Mouse (Mus musculus): ENCODE results near the gene Gm11563.
"Not testable (repeated sequence)": the region's sequence is repeated elsewhere in the genome, so short reads cannot be mapped to it uniquely, and the experiment has no call there.

Gene Gm11563

GRCm38 (mm10) chr11:99658467-99659010 lies at the start of gene Gm11563:
Gm11563 (minus strand) TSS chr11:99658960.
- in situ Hi-C loops (cut with MboI, MseI) = not testable (repeated sequence)

DNA sequence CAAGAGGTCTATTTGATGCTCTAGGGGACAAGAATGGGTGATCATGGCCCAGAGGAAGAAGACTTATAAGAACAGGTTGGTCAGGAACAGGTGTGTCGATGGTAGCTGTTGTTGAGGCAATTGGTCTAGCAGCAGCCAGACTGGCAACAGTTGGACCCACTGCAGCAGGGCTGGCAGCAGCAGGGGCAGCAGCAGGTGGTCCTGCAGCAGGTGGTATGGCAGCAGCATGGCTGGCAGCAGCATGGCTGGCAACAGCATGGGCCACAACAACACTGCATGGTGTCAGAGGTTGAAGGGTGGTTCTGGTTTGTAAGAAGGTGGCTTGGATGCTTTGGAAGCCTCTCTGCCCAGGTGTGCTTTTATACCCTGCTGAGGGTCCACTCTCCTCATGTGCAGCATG lies 31.7 kb upstream of the Gm11563 start, which contains the start of gene Gm14190:
TSS of gene Gm14190 (minus strand) at position 278 of the 400 bp plus-strand sequence.
- in situ Hi-C loops (cut with MboI, MseI) = no loop called here

DNA sequence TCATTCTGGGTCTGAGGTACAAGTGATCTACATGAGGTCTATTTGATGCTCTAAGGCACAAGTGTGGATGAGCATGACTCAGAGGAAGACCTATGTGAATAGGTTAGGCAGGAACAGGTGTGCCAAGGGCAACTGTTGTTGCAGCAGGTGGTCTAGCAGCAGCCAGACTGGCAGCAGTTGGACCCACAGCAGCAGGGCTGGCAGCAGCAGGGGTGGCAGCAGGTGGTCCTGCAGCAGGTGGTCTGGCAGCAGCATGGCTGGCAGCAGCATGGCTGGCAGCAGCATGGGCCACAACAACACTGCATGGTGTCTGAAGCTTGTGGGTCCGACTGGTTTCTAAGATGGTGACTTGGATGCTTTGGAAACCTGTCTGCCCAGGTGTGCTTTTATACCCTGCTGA lies 26.5 kb upstream of the Gm11563 start:
- in situ Hi-C loops (cut with MboI, MseI) = not testable (repeated sequence)

DNA sequence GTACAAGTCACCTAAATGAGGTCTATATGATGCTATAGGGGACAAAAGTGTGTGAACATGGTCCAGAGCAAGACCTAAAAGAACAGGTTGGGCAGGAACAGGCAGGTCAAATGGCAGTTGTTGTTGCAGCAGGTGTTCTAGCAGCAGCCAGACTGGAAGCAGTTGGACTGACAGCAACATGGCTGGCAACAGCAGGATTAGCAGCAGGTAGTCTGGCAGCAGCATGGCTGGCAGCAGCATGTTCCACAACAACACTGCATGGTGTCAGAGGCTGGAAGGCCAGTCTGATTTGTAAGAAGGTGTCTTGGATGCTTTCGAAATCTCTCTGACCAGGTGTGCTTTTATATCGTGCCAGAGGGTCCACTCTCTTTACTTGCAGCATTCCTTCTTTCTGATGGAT lies 24.7 kb upstream of the Gm11563 start:
- in situ Hi-C loops (cut with MboI, MseI) = no loop called here

DNA sequence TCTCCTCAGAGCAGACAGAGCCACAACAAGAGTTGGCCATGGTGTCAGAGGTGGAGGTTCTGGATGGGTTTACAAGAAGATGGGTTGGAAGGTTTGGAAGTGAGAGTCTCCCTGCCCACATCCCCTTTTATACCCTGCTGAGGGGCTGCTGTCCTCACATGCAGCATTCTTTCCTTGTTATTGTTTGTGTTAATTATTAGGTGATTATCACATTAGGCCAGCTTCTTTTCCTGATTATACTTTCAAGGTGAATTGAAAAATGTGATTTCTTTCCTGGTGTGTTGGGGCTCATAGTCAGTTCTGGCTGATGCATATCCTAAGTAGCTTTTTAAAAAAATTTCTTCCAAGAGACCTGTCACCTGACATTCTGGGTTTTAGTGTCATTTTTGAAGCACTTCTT lies 7.1 kb upstream of the Gm11563 start, which contains the start of gene Krtap4-6:
TSS of gene Krtap4-6 (minus strand) at position 101 of the 400 bp plus-strand sequence.
- in situ Hi-C loops (cut with MboI, MseI) = no loop called here

DNA sequence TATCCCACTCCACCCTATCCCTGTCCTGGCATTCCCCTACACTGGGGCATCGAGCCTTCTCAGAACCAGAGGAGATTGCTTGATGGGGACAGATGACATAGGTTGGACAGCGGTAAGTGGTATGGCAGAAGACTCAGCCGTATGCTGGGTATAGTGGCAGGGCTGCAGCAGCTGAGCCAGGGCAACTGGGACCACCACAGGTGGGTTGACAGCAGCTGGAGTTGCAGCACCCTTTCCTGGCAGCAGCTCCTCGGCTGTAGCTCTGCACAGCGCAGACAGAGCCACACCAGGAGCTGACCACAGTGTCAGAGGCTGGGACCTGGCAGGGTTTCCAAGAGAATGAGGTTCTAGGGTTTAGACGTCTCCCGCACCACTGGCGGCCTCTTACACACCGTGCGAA lies 4.0 kb upstream of the Gm11563 start:
- in situ Hi-C loops (cut with MboI, MseI) = no loop called here

DNA sequence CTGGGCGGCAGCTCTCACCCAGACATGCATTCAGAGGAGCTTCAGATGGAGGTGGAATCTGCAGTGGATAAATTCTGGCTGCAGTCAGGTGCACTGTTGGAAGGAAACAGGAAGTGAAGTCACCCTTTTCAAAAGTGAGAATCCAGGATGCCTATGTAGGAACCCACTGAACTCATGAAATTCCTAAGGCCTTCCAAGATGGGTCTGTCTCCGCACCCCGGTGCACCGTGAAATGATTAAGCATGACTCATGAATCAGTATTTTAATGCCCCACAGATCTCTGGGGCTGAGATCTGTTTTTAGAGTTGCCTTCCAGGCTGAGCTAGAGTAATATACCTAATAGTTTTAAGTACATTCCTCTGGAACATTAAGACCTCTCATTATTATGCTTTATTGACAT lies 496 bp upstream of the Gm11563 start:
- in situ Hi-C loops (cut with MboI, MseI) = no loop called here

- in situ Hi-C loops (cut with MboI, MseI) = no loop called here
These were observed 1.7 kb downstream of the Gm11563 start for GRCm38 (mm10) chr11:99657051-99657450.

DNA sequence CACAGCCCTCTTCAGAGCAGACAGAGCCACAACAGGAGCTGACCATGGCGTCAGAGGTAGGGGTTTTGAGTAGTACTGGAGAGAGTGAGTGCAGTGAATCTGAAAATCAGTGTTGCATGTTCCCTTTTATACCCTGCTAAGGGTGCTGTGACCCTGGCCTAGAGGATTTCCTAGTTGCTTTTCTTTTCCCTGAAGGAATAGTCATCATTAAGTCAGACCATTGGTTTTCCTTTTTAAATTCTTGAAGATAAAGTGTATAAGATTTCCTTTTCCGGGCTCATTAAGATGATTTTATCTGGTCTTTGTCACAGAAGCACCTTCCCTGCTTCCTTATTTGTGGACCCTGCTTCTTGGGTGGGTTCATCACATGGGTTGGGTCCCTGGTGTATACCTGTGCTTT lies 8.6 kb downstream of the Gm11563 start, which contains the start of gene Gm11555:
TSS of gene Gm11555 (minus strand) at position 101 of the 400 bp plus-strand sequence.
- in situ Hi-C loops (cut with MboI, MseI) = no loop called here

DNA sequence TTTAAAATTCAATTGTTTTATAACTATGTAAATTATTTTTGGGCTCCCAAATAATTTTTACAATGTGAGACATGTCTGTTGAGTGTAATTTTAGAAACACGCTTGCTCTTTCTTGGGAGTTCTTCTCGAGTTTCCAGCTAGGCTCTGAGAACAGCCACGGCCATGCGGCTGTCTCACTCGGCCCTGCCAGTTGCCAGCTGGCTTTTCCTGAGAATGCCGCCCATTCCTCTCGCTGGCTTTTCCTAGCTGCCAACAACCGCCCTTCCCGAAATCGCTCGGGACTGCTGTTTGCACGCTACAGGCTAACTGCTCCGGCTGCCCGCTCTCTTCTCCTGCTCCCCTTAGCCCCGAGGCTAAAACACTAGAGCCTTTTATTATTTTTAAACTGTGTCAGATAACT lies 12.3 kb downstream of the Gm11563 start:
- in situ Hi-C loops (cut with MboI, MseI) = no loop called here

DNA sequence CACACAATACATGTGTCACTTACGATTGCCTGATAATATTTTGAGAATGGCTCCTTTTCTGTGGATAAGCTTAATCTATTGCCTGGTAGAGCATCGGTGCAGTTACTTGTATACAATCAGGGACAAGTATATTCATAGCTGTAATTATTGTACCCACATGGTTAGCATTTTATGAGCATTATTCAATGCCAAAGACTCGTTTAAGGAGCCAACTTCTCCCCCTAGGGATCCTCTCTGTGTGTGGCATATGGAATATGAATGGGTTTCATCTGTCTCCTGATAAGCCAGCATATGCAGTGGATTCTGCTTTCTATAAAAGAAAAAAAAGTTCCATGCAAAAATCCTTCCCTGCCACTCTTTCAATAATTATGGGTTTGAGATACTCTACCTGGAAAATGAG lies 14.4 kb downstream of the Gm11563 start:
- in situ Hi-C loops (cut with MboI, MseI) = no loop called here

DNA sequence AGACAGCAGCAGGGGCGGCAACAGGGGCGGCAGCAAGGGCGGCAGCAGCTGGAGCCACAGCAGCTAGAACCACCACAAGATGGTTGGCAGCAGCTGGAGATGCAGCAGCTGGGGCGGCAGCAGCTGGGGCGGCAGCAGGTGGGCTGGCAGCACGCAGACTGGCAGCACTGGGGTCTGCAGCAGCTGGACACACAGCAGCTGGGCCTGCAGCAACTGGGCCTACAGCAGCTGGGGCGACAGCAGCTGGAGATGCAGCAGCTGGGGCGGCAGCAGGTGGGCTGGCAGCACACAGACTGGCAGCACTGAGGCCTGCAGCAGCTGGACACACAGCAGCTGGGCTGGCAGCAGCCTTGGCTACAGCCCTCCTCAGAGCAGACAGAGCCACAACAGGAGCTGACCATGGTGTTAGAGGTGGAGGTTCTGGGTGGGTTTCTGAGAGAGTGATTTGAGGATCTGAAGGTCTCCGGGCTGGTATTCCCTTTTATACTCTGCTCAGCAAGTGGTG lies 15.1 kb downstream of the Gm11563 start, which contains the start of gene Krtap4-7:
TSS of gene Krtap4-7 (minus strand) at position 455 of the 505 bp plus-strand sequence.
- in situ Hi-C loops (cut with MboI, MseI) = not testable (repeated sequence)

DNA sequence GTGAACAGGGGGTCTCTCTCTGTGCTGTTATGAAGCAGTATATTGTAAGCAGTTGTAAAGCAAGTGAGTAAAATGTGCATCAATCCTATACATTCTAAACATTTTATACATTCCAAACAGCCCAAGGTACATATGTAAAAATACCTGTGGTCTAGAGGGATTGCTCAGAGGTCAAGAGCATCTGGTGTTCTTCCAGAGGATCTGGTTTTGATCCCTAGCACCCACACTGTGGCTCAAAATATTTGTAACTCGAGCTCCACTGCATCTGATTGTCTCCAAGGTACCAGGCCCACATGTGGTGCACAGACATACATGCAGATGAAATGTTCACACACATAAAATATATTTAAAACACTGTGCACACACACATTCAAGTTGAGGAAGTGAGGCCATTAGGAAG lies 17.8 kb downstream of the Gm11563 start:
- in situ Hi-C loops (cut with MboI, MseI) = no loop called here

GRCm38 (mm10) chr11:99637086-99637485 lies 21.7 kb downstream of the Gm11563 start:
- in situ Hi-C loops (cut with MboI, MseI) = no loop called here

DNA sequence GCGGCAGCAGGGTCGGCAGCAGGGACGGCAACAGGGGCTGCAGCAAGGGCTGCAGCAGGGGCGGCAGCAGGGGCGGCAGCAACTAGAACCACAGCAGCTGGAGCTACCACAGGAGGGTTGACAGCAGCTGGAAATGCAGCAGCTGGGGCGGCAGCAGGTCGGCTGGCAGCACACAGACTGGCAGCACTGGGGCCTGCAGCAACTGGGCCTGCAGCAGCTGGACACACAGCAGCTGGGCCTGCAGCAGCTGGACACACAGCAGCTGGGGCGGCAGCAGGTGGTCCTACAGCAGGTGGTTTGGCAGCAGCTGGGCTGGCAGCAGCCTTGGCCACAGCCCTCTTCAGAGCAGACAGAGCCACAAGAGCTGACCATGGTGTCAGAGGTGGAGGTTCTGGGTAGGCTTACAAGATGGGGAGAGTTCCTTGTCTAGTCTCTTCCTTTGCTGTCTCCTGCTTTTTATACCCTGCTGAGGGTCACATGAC lies 24.1 kb downstream of the Gm11563 start, which contains the start of gene Krtap4-2:
TSS of gene Krtap4-2 (minus strand) at position 432 of the 482 bp plus-strand sequence.
- in situ Hi-C loops (cut with MboI, MseI) = no loop called here

- in situ Hi-C loops (cut with MboI, MseI) = no loop called here
These were observed 25.5 kb downstream of the Gm11563 start for GRCm38 (mm10) chr11:99633293-99633692.

DNA sequence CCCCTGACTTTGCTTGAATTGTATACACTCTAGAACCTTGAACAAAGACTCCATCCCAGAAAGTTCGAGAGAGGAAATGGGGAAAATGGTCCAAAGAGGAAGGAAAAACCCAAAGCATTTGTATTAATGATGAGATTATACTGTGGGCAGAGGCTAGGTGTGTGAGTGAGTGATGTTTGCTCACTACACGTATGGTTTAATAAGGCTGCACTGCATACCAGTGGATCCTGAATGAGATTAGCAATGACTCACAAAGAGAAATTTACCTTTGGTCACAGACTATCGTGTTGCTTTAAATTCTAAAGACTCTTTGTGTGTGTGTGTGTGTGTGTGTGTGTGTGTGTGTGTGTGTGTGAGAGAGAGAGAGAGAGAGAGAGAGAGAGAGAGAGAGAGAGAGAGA lies 27.9 kb downstream of the Gm11563 start:
- in situ Hi-C loops (cut with MboI, MseI) = no loop called here

DNA sequence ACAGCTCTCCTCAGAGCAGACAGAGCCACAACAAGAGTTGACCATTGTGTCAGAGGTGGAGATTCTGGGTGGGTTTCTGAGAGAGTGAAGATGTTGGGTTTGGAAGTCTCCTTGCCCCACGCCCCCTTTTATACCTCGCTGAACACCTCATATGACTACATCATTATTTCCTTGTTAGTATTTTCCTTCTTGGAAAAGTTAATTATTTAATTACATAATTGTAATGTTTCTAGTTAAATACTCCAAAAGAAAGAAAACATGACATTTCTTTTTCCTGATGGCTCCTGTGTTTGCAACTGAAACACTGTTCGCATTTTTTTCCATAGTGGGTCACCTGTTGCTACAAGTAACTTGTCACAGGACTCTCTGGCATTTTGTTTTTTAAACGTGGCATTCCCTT lies 30.6 kb downstream of the Gm11563 start, which contains the start of gene Krtap4-1:
TSS of gene Krtap4-1 (minus strand) at position 101 of the 400 bp plus-strand sequence.
- in situ Hi-C loops (cut with MboI, MseI) = no loop called here

DNA sequence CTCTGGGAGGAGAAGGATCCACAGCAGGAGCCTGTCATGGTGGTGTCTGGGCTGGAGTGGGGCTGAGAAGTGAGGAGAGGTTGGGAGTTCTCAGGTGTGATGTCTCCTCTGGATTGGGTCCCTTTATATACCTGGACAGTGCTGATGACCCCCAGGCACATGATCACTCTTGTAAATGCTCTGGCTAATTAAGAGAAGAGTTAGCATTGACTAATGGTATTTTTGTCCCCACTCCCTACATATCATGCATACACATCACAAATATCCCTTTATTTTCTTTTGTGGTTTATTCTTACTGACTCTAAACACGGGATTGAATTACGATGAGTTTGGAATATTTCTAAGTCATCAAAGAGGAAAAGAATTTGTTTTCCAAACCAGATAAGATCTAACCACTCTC lies 38.4 kb downstream of the Gm11563 start, which contains the start of gene Gm11562:
TSS of gene Gm11562 (minus strand) at position 101 of the 400 bp plus-strand sequence.
- in situ Hi-C loops (cut with MboI, MseI) = no loop called here

- in situ Hi-C loops (cut with MboI, MseI) = no loop called here
These were observed 43.9 kb downstream of the Gm11563 start, which contains the start of gene Krtap2-4 for GRCm38 (mm10) chr11:99614796-99615363. Krtap2-4 (minus strand) TSS chr11:99614846.

GRCm38 (mm10) chr11:99610089-99610488 lies 48.7 kb downstream of the Gm11563 start, which contains the start of gene Gm11937:
Gm11937 (minus strand) TSS chr11:99610189.
- in situ Hi-C loops (cut with MboI, MseI) = not testable (repeated sequence)

DNA sequence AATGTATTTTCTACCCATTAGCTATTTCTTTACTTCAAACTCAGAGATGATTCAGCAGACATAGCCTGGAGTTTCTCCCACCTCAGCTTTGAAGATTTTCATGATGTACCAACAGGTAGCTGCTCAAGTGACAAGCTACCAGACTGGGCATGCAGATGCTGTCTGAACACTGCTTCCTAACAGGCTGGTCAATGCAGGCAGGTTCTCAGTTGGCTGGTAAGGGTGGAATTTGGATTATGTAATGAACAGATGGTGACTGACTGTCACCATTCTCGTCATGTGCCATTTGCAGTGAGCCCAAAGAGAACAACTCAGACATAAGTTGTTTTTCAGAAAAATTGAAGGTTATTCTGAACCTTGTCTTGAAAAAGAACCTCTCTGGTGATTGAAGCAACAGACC lies 49.6 kb downstream of the Gm11563 start:
- in situ Hi-C loops (cut with MboI, MseI) = no loop called here
